ENCODE assay signal across 9 mouse cellular contexts in the genomic region with DNA sequence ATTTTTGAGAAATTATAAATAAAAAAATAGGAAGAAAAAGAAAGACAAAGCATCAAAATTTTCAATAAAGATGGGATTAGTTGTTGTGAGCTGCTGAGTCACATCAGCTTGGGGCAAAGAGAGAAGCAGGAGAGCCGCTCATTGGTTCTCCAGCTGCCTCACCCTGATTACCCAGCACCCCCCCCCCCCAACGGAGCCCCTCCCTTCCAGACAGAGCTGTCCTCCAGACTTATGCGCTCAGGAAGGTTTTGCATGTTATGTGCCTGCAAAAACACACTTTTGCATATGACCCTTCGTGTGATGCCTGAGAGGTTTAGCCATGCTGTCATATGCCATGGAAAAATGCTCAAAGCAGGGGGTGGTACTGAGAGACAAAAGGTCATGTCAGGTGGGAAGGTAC. TPM values are rescaled to one million over a fixed set of nuclear protein-coding genes. Genes with fewer than 3 reads are reported as not detected.
A peak's percentile ranks its signal among the peaks of the same experiment; 100 is the strongest.
DNase-seq lines count a peak whose midpoint lies in the region; ATAC-seq and TF ChIP-seq lines count a peak whose summit lies in the region.
"Had no signal": no experiment of that assay in that cellular context is flagged by ENCODE, and none has a peak within 500 bp of the region (broad histone marks: within the 10 kb centered on the region; RNA-seq: fewer than 3 reads in every experiment).

No protein-coding gene starts in this region.

- H3K4me2 ChIP-seq in intestine, embryonic 15.5 days (replicated peaks): peak overlapping the region; percentile 64
- peak overlapping the region; percentile 64; the same call in 1 of the 2 replicates for H3K4me2 ChIP-seq in neural tube, embryonic 12.5 days (replicated peaks)

- peak overlapping the region; percentile 41; the same call in 1 of the 2 replicates for H3K27ac ChIP-seq in left cerebral cortex, adult 2 months
- peak overlapping the region; percentile 84; the same call in 1 of the 2 replicates for H3K27ac ChIP-seq in intestine, embryonic 15.5 days
- no peak overlapping the region for H3K27ac ChIP-seq in neural tube, embryonic 12.5 days

- no peaks in the 10 kb centered on the region for H3K9me3 ChIP-seq in intestine, embryonic 15.5 days
- H3K9me3 ChIP-seq in neural tube, embryonic 12.5 days: no peaks in the 10 kb centered on the region

- DNase-seq in left cerebral cortex, adult 2 months (ENCODE audit: extremely low spot score in 1 of 2, low spot score in 2 of 2): no peak
- DNase-seq in left cerebral cortex, postnatal 14 days (ENCODE audit: low spot score in 2 of 2): no peak
- DNase-seq in MEL-GATA-1-ER (ENCODE audit: extremely low read depth, low read depth): peak; percentile 59
- DNase-seq in adrenal gland, adult 8-10 months: no peak
- no peak for DNase-seq in frontal cortex, postnatal 25 days (ENCODE audit: low spot score in 2 of 2)
- DNase-seq: gastrocnemius, postnatal 14 days; kidney, postnatal 25 days had no signal

- WGBS in intestine, embryonic 15.5 days: 51% methylated on average over 4 of the region's 4 CpGs
- WGBS in neural tube, embryonic 12.5 days: 46% methylated on average over 4 of the region's 4 CpGs

- H3K27me3 ChIP-seq in intestine, embryonic 15.5 days (replicated peaks): no peaks in the 10 kb centered on the region
- no peaks in the 10 kb centered on the region for H3K27me3 ChIP-seq in neural tube, embryonic 12.5 days (replicated peaks)

- 0 out of 2 replicates have a peak overlapping the region, but pooled peaks have one; percentile 34 for H3K9ac ChIP-seq in intestine, embryonic 15.5 days
- no peak overlapping the region for H3K9ac ChIP-seq in neural tube, embryonic 12.5 days

- no peak for TF ChIP-seq CTCF in left cerebral cortex, adult 2 months (IDR thresholded peaks at IDR 0.05)

- no peak overlapping the region for H3K4me3 ChIP-seq in left cerebral cortex, adult 2 months
- H3K4me3 ChIP-seq in intestine, embryonic 15.5 days (replicated peaks): no peak overlapping the region
- no peak overlapping the region for H3K4me3 ChIP-seq in neural tube, embryonic 12.5 days

- no peak for ATAC-seq in intestine, embryonic 15.5 days
- ATAC-seq in neural tube, embryonic 12.5 days (ENCODE audit: low FRiP score, low read depth): no peak

- intact Hi-C loops in left cerebral cortex, adult 2 months (cut with DNase I): no loop called here
- intact Hi-C loops in left cerebral cortex, postnatal 14 days (cut with DNase I): no loop called here

- no peaks in the 10 kb centered on the region for H3K36me3 ChIP-seq in intestine, embryonic 15.5 days
- H3K36me3 ChIP-seq in neural tube, embryonic 12.5 days: no peaks in the 10 kb centered on the region

- peaks cover 19% of the 10 kb centered on the region for H3K4me1 ChIP-seq in intestine, embryonic 15.5 days (replicated peaks)
- H3K4me1 ChIP-seq in neural tube, embryonic 12.5 days: peaks cover 13% of the 10 kb centered on the region

RNA-seq across cellular contexts. Expression of a gene that starts 3.7 kb away (rescaled TPM):
- total RNA-seq in left cerebral cortex, adult 2 months (2021): 100 to 1,000 TPM in 1 of 2 experiments, 10 to 100 TPM in 1; 92.2 to 127 TPM
- 100 to 1,000 TPM in 1 of 2 experiments, 10 to 100 TPM in 1; 72.3 to 110 TPM for total RNA-seq in left cerebral cortex, postnatal 14 days (2021)
- polyA plus RNA-seq in intestine, embryonic 15.5 days (2015; fragmentation: Nextera tagmentation; extraction: Ambion mirVana): 132 and 136 TPM in 2 replicates
- 122 and 128 TPM in 2 replicates for polyA plus RNA-seq in neural tube, embryonic 12.5 days (2016; fragmentation: Nextera tagmentation; extraction: Ambion mirVana)
- 10 to 100 TPM; 22.2 to 27.9 (median 26.0) TPM for total RNA-seq in adrenal gland, adult 8-10 months (2022)
